Mouse (Mus musculus) kidney, embryonic 15.5 days (tissue): Measurements from ENCODE around the gene Nop2. TPM values are rescaled to one million over a fixed set of nuclear protein-coding genes. Genes with fewer than 3 reads are reported as not detected.

ENCODE experiments used
- ATAC-seq: fragments of 200-750 bp; cut with Nextera tagmentation; replicated peaks from 2 replicates; pipeline ENCODE4 v1.8.0; 2017; ENCODE audit warnings: moderate TSS enrichment; ENCODE audit not compliant: low FRiP score
- H3K27ac ChIP-seq: fragments of 300-500 bp; sonication (generic); 2 replicates; pipeline ENCODE4 v1.5.1; 2015; ENCODE audit warnings: mild to moderate bottlenecking, inconsistent platforms
- H3K27me3 ChIP-seq: fragments of 300-500 bp; sonication (generic); 2 replicates; pipeline ENCODE4 v1.6.1; 2015; ENCODE audit warnings: inconsistent platforms
- H3K36me3 ChIP-seq: fragments of 300-500 bp; sonication (generic); 2 replicates; pipeline ENCODE4 v1.6.1; 2015; ENCODE audit warnings: inconsistent platforms
- H3K4me1 ChIP-seq: fragments of 300-500 bp; sonication (generic); 2 replicates; pipeline ENCODE4 v1.6.1; 2015; ENCODE audit warnings: inconsistent platforms
- H3K4me2 ChIP-seq: fragments of 300-500 bp; sonication (generic); 2 replicates; pipeline ENCODE4 v1.6.1; 2015; ENCODE audit warnings: moderate library complexity, mild to moderate bottlenecking, inconsistent platforms
- H3K4me3 ChIP-seq: fragments of 300-500 bp; sonication (generic); replicated peaks from 2 replicates; pipeline ENCODE4 v1.5.1; 2015; ENCODE audit warnings: mild to moderate bottlenecking, inconsistent platforms
- H3K9ac ChIP-seq: fragments of 300-500 bp; sonication (generic); 2 replicates; pipeline ENCODE4 v1.6.1; 2015; ENCODE audit warnings: mild to moderate bottlenecking, inconsistent platforms
- H3K9me3 ChIP-seq: fragments of 300-500 bp; sonication (generic); replicated peaks from 2 replicates; pipeline ENCODE4 v1.6.1; 2016; ENCODE audit warnings: inconsistent platforms
- WGBS: fragments of 180-500 bp; shearing (Covaris S2); methylation state at CpG from one replicate; pipeline ENCODE4 v1.1.7; 2015; ENCODE audit warnings: mixed read lengths; 5-methylcytosine and 5-hydroxymethylcytosine counted together
- polyA plus RNA-seq: library from polyadenylated mRNA; unstranded; fragments of >200 nt; fragmentation: Nextera tagmentation; extraction: Ambion mirVana; gene quantifications from 2 replicates; pipeline ENCODE4 v1.2.1, GENCODE M21; 2015

Nop2 gene
- polyA plus RNA-seq, 1 experiment from 2014 or later: 69.0 TPM

GRCm38 (mm10) chr6:125096279-125096596 is 35.5 kb upstream of the Nop2 start:
- Histone ChIP-seq H3K4me3 (peak overlapping the region; percentile 97), H3K9me3 (no peaks in the 10 kb centered on the region), H3K9ac (peak overlapping the region; percentile 85), H3K27ac (peak overlapping the region; percentile 99), H3K36me3 (peaks cover 33% of the 10 kb centered on the region), H3K4me1 (peaks cover 52% of the 10 kb centered on the region), H3K4me2 (peak overlapping the region; percentile 87), H3K27me3 (no peaks in the 10 kb centered on the region)
- ATAC-seq: no peak; the same call in 1 of the 2 replicates
- 0% methylated on average over 12 of the region's 32 CpGs for WGBS

- H3K4me2 ChIP-seq: peak overlapping the region; percentile 87
- H3K9ac ChIP-seq: peak overlapping the region; percentile 85
- under 1% methylated on average over 43 of the region's 44 CpGs for WGBS
- H3K36me3 ChIP-seq: peaks cover 38% of the 10 kb centered on the region
- no peaks in the 10 kb centered on the region for H3K9me3 ChIP-seq
- ATAC-seq: peak; percentile 65
- H3K27me3 ChIP-seq: no peaks in the 10 kb centered on the region
- H3K4me1 ChIP-seq: peaks cover 54% of the 10 kb centered on the region
- peak overlapping the region; percentile 97 for H3K4me3 ChIP-seq
- peak overlapping the region; percentile 99 for H3K27ac ChIP-seq
Measured at GRCm38 (mm10) chr6:125096597-125097345, 34.9 kb upstream of the Nop2 start.

GRCm38 (mm10) chr6:125097346-125097689 is 34.4 kb upstream of the Nop2 start:
- peaks cover 54% of the 10 kb centered on the region for H3K4me1 ChIP-seq
- peak overlapping the region; percentile 97 for H3K4me3 ChIP-seq
- H3K9ac ChIP-seq: peak overlapping the region; percentile 85
- H3K27me3 ChIP-seq: no peaks in the 10 kb centered on the region
- H3K9me3 ChIP-seq: no peaks in the 10 kb centered on the region
- WGBS: under 1% methylated on average over 12 of the region's 12 CpGs
- H3K36me3 ChIP-seq: peaks cover 44% of the 10 kb centered on the region
- ATAC-seq: peak; percentile 19
- H3K27ac ChIP-seq: peak overlapping the region; percentile 99
- peak overlapping the region; percentile 87 for H3K4me2 ChIP-seq

- 17% methylated on average over 8 of the region's 8 CpGs for WGBS
- Histone ChIP-seq H3K4me1 (peaks cover 54% of the 10 kb centered on the region), H3K36me3 (peaks cover 50% of the 10 kb centered on the region), H3K27ac (peak overlapping the region; percentile 99), H3K4me3 (peak overlapping the region; percentile 97), H3K9me3 (no peaks in the 10 kb centered on the region), H3K9ac (peak overlapping the region; percentile 85), H3K4me2 (peak overlapping the region; percentile 87), H3K27me3 (no peaks in the 10 kb centered on the region)
- no peak for ATAC-seq
Measured at GRCm38 (mm10) chr6:125097951-125098350, 33.8 kb upstream of the Nop2 start.

GRCm38 (mm10) chr6:125098513-125098912 is 33.2 kb upstream of the Nop2 start:
- peak overlapping the region; percentile 87 for H3K4me2 ChIP-seq
- peak overlapping the region; percentile 85; the same call in 1 of the 2 replicates for H3K9ac ChIP-seq
- peak overlapping the region; percentile 97 for H3K4me3 ChIP-seq
- 40% methylated on average over 3 of the region's 3 CpGs for WGBS
- H3K27ac ChIP-seq: 0 out of 2 replicates have a peak overlapping the region, but pooled peaks have one; percentile 70
- no peak for ATAC-seq
- peaks cover 56% of the 10 kb centered on the region for H3K36me3 ChIP-seq
- H3K27me3 ChIP-seq: no peaks in the 10 kb centered on the region
- H3K9me3 ChIP-seq: no peaks in the 10 kb centered on the region
- H3K4me1 ChIP-seq: peaks cover 54% of the 10 kb centered on the region

- no peak for ATAC-seq
- Histone ChIP-seq H3K9me3 (no peaks in the 10 kb centered on the region), H3K27me3 (no peaks in the 10 kb centered on the region), H3K36me3 (peaks cover 65% of the 10 kb centered on the region), H3K4me3 (peak overlapping the region; percentile 97), H3K9ac (peak overlapping the region; percentile 85; the same call in 1 of the 2 replicates), H3K4me1 (peaks cover 54% of the 10 kb centered on the region), H3K4me2 (peak overlapping the region; percentile 87), H3K27ac (peak overlapping the region; percentile 70)
- 38% methylated on average over 5 of the region's 5 CpGs for WGBS
Measured at GRCm38 (mm10) chr6:125099421-125099971, 32.2 kb upstream of the Nop2 start.

DNA sequence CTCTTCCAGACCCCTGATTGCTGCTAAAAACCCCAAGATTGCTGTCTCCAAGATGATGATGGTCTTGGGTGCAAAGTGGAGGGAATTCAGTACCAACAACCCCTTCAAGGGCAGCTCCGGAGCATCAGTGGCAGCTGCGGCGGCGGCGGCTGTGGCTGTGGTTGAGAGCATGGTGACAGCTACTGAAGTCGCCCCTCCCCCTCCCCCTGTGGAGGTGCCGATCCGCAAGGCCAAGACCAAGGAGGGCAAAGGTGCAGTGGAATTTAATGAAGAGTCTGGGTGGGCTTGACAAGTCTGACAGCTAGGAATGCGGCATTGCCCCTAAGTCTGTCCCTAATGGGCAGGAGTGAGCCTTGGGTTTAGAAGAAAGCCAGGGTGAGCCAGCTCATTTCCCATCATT is 30.3 kb upstream of the Nop2 start:
- WGBS: 78% methylated on average over 9 of the region's 9 CpGs
- no peak overlapping the region for H3K4me3 ChIP-seq
- no peak overlapping the region for H3K9ac ChIP-seq
- no peak overlapping the region for H3K4me2 ChIP-seq
- ATAC-seq: no peak
- H3K9me3 ChIP-seq: no peaks in the 10 kb centered on the region
- H3K27ac ChIP-seq: no peak overlapping the region
- no peaks in the 10 kb centered on the region for H3K27me3 ChIP-seq
- H3K4me1 ChIP-seq: peaks cover 40% of the 10 kb centered on the region
- H3K36me3 ChIP-seq: peaks cover 85% of the 10 kb centered on the region

DNA sequence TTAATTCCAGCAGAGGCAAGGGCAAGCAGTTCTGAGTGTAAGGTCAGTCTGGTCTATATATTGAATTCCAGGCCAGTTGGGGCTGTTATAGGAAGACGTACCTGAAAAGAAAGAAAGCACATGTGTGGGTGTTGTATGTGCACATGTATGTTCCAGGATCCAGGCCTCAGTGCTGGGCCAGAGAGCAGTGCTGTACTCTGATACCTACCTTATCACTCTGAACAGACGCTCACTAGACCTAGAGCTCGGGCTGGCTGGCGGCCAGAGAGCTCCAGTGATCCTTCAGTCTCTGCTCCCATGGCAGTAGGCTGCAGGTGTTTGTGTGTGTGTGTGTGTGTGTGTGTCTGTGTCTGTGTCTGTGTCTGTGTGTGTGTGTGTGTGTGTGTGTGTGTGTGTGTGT is 27.5 kb upstream of the Nop2 start:
- 88% methylated on average over 4 of the region's 4 CpGs for WGBS
- ATAC-seq: no peak; the same call in 1 of the 2 replicates
- Histone ChIP-seq H3K4me2 (no peak overlapping the region), H3K36me3 (peaks cover 100% of the 10 kb centered on the region), H3K9ac (no peak overlapping the region), H3K9me3 (no peaks in the 10 kb centered on the region), H3K27me3 (no peaks in the 10 kb centered on the region), H3K4me3 (no peak overlapping the region), H3K27ac (no peak overlapping the region), H3K4me1 (peaks cover 22% of the 10 kb centered on the region)

DNA sequence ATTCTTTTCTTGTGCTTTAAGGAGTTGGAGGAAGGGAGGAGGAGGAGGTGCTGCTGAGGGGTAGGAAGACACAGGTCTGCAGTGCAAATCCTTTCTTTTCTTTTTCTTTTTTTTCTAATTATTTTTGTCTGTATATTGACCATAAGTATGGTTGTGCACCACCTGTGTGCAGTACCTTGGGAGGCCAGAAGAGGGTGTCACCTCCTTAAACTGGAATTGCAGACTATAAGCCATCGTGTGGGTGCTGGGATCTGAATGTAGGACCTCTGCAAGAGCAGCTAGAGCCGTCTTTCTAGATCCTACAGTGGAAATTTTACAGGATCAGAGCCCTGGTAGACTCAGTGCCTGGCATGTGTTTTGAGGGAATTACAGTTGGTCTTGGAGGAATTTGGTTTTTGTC is 24.0 kb upstream of the Nop2 start:
- WGBS: 96% methylated on average over 2 of the region's 2 CpGs
- no peak for ATAC-seq
- no peaks in the 10 kb centered on the region for H3K27me3 ChIP-seq
- no peak overlapping the region for H3K4me2 ChIP-seq
- no peaks in the 10 kb centered on the region for H3K4me1 ChIP-seq
- no peak overlapping the region for H3K27ac ChIP-seq
- no peak overlapping the region for H3K4me3 ChIP-seq
- H3K9me3 ChIP-seq: no peaks in the 10 kb centered on the region
- H3K36me3 ChIP-seq: peaks cover 100% of the 10 kb centered on the region
- H3K9ac ChIP-seq: no peak overlapping the region

GRCm38 (mm10) chr6:125109371-125109770 is 22.3 kb upstream of the Nop2 start:
- Histone ChIP-seq H3K9ac (no peak overlapping the region), H3K27me3 (no peaks in the 10 kb centered on the region), H3K4me2 (no peak overlapping the region), H3K4me3 (no peak overlapping the region), H3K36me3 (peaks cover 100% of the 10 kb centered on the region), H3K4me1 (no peaks in the 10 kb centered on the region), H3K9me3 (no peaks in the 10 kb centered on the region), H3K27ac (no peak overlapping the region)
- ATAC-seq: no peak
- WGBS: 66% methylated on average over 14 of the region's 14 CpGs

DNA sequence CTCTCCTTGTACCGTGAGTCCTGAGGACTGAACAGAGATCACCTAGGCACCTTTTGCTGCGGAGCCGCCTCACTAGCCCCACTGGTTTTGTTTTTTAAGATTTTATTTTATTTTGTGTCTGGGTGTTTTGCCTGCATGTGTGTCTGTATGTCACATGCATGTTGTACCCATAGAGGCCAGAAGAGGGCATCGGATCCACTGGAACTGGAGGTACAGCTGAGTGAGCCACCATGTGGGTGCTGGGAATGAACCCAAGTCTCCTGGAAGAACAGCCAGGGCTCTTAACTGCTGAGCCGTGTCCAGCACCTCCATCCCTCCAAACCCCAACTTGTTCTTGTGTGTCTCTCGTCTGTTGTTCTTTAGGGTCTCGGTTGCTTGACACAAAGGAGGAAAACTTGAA is 20.8 kb upstream of the Nop2 start:
- ATAC-seq: no peak
- no peak overlapping the region for H3K4me3 ChIP-seq
- peaks cover 98% of the 10 kb centered on the region for H3K36me3 ChIP-seq
- H3K4me2 ChIP-seq: no peak overlapping the region
- H3K4me1 ChIP-seq: no peaks in the 10 kb centered on the region
- H3K9me3 ChIP-seq: no peaks in the 10 kb centered on the region
- H3K27me3 ChIP-seq: no peaks in the 10 kb centered on the region
- H3K9ac ChIP-seq: no peak overlapping the region
- H3K27ac ChIP-seq: no peak overlapping the region
- WGBS: 92% methylated on average over 7 of the region's 7 CpGs

DNA sequence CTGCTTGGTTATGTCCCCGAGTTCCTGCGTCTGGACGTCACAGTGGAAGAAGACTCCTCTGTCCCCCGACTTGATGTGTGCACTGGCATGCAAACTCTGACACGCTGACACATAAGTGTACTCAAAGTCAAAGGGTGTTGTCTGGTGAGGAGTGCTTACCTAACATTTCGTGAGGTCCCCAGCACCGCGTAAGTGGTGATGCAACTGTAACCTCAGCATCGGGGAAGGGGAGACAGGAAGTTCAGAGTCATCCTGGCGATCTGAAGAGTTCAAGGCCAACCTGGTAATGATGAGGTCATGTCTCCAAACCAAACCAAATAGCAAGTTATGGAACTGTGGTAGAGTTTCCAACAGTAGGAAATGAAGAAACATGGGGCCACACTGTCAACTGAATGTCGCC is 19.2 kb upstream of the Nop2 start:
- H3K4me3 ChIP-seq: no peak overlapping the region
- no peaks in the 10 kb centered on the region for H3K27me3 ChIP-seq
- H3K36me3 ChIP-seq: peaks cover 98% of the 10 kb centered on the region
- ATAC-seq: no peak
- 93% methylated on average over 11 of the region's 11 CpGs for WGBS
- H3K4me2 ChIP-seq: no peak overlapping the region
- H3K4me1 ChIP-seq: no peaks in the 10 kb centered on the region
- H3K9ac ChIP-seq: no peak overlapping the region
- no peaks in the 10 kb centered on the region for H3K9me3 ChIP-seq
- no peak overlapping the region for H3K27ac ChIP-seq
